Mouse (Mus musculus) limb, embryonic 14.5 days (tissue): Measurements from ENCODE around the gene Zer1. TPM values are rescaled to one million over a fixed set of nuclear protein-coding genes. Genes with fewer than 3 reads are reported as not detected.

ENCODE experiments used
- ATAC-seq: fragments of 200-750 bp; cut with Nextera tagmentation; 2 replicates; pipeline ENCODE4 v1.8.0; 2017; ENCODE audit warnings: low read depth, moderate number of reproducible peaks, moderate TSS enrichment; ENCODE audit not compliant: low FRiP score
- DNase-seq: peaks from one replicate; pipeline ENCODE4 v3.0.0-alpha.2; 2015; ENCODE audit warnings: low spot score
- H3K27ac ChIP-seq: fragments of 300-500 bp; sonication (generic); replicated peaks from 2 replicates; pipeline ENCODE4 v1.5.1; 2014; ENCODE audit warnings: low read depth, mild to moderate bottlenecking, low read length, moderate library complexity, mixed read lengths
- H3K27me3 ChIP-seq: fragments of 300-500 bp; sonication (generic); 2 replicates; pipeline ENCODE4 v1.6.1; 2014; ENCODE audit warnings: low read length, mixed read lengths; ENCODE audit not compliant: control insufficient read depth, insufficient read depth
- H3K36me3 ChIP-seq: fragments of 300-500 bp; sonication (generic); 2 replicates; pipeline ENCODE4 v1.6.1; 2014; ENCODE audit warnings: mild to moderate bottlenecking, low read length, moderate library complexity, mixed read lengths; ENCODE audit not compliant: control insufficient read depth, insufficient read depth
- H3K4me1 ChIP-seq: fragments of 300-500 bp; sonication (generic); 2 replicates; pipeline ENCODE4 v1.6.1; 2014; ENCODE audit warnings: antibody characterized with exemption, low read length, mixed read lengths; ENCODE audit not compliant: control insufficient read depth, insufficient read depth
- H3K4me2 ChIP-seq: fragments of 300-500 bp; sonication (generic); replicated peaks from 2 replicates; pipeline ENCODE4 v1.6.1; 2014; ENCODE audit warnings: low read depth, mild to moderate bottlenecking, low read length, moderate library complexity; ENCODE audit not compliant: severe bottlenecking
- H3K4me3 ChIP-seq: fragments of 300-500 bp; sonication (generic); replicated peaks from 2 replicates; pipeline ENCODE4 v1.5.1; 2014; ENCODE audit warnings: low read length
- H3K9ac ChIP-seq: fragments of 300-500 bp; sonication (generic); 2 replicates; pipeline ENCODE4 v1.6.1; 2014; ENCODE audit warnings: mild to moderate bottlenecking, low read depth, low read length, moderate library complexity; ENCODE audit not compliant: severe bottlenecking
- H3K9me3 ChIP-seq: fragments of 300-500 bp; sonication (generic); 2 replicates; pipeline ENCODE4 v1.6.1; 2016; ENCODE audit warnings: low read length; ENCODE audit not compliant: control insufficient read depth
- POLR2A ChIP-seq: fragments of 200-500 bp; IDR thresholded peaks from 2 replicates; pipeline ENCODE4 v1.8.0; 2012; ENCODE audit warnings: inconsistent platforms, mild to moderate bottlenecking, moderate library complexity, borderline replicate concordance; ENCODE audit not compliant: insufficient read depth, insufficient read length; ENCODE audit errors: extremely low read depth
- WGBS: fragments of 180-500 bp; shearing (Covaris S2); extraction: QIAGEN DNeasy Blood & Tissue Kit; methylation state at CpG from one replicate; pipeline ENCODE4 v1.1.7; 2014; 5-methylcytosine and 5-hydroxymethylcytosine counted together
- polyA plus RNA-seq, 2 experiments: library from polyadenylated mRNA; depleted of rRNA in 1 of 2; stranded (reverse) in 1 of 2; unstranded in 1 of 2; fragments of >200 nt; fragmentation: Nextera tagmentation in 1 of 2; extraction: Ambion mirVana in 1 of 2; gene quantifications; 2 replicates each; pipeline versions ENCODE4 v1.2.1 to v1.2.3; 2012 to 2014

Gene Zer1
- polyA plus RNA-seq, 2 experiments, result 9.7 to 60.3 TPM

DNA sequence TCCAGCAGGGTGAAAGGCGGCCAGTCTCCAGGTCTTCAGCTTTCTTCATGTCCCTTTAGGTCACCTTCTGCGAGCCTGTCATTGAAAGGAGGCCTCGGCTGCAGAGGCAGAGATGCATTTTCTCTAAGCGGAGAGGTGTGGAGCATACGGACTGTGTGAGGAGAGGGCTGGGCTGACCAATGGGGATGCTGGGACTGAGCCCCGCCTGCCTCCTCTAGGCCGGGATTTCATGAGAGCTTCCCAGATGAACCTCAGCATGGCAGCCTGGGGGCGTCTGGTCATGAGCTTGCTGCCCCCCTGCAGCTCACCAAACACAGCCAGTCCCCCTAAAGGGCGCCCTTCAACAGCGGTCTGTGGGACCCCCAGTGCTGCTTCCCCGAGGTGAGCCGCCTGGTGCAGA, 39.8 kb downstream of the Zer1 start:
- Histone ChIP-seq H3K9me3 (no peaks in the 10 kb centered on the region), H3K27me3 (no peaks in the 10 kb centered on the region), H3K27ac (no peak overlapping the region), H3K4me1 (no peaks in the 10 kb centered on the region), H3K4me2 (peak overlapping the region; percentile 40), H3K4me3 (peak overlapping the region; percentile 10; the same call in 1 of the 2 replicates), H3K9ac (peak overlapping the region; percentile 28; the same call in 1 of the 2 replicates), H3K36me3 (peaks cover 5% of the 10 kb centered on the region; the same call in 1 of the 2 replicates)
- DNase-seq, result no peak
- 8% methylated on average over 12 of the region's 12 CpGs for WGBS
- ATAC-seq, result no peak
- no peak for TF ChIP-seq POLR2A

DNA sequence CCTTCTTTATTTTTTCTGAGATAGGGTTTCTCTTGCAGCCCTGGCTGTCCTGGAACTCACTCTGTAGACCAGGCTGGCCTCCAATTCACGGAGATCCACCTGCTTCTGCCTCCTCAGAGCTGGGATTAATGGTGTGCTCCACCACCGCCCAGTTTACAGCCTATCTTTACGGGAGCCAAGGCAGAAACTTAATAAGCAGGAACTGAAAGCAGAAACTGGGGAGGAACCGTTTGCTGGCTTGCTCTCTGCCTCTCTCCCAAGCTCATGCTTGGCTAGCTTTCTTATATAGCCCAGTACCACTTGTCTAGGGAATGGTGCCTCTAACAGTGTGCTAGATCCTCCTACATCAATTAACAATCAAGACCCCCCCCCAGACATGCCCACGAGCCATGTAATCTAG, 40.3 kb downstream of the Zer1 start:
- no peak for TF ChIP-seq POLR2A
- Histone ChIP-seq H3K27me3 (no peaks in the 10 kb centered on the region), H3K4me3 (peak overlapping the region; percentile 10; the same call in 1 of the 2 replicates), H3K4me2 (peak overlapping the region; percentile 40), H3K4me1 (no peaks in the 10 kb centered on the region), H3K27ac (no peak overlapping the region), H3K36me3 (peaks cover 5% of the 10 kb centered on the region; the same call in 1 of the 2 replicates), H3K9me3 (no peaks in the 10 kb centered on the region), H3K9ac (0 out of 2 replicates have a peak overlapping the region, but pooled peaks have one; percentile 28)
- 42% methylated on average over 5 of the region's 5 CpGs for WGBS
- ATAC-seq (no peak), DNase-seq (no peak)

DNA sequence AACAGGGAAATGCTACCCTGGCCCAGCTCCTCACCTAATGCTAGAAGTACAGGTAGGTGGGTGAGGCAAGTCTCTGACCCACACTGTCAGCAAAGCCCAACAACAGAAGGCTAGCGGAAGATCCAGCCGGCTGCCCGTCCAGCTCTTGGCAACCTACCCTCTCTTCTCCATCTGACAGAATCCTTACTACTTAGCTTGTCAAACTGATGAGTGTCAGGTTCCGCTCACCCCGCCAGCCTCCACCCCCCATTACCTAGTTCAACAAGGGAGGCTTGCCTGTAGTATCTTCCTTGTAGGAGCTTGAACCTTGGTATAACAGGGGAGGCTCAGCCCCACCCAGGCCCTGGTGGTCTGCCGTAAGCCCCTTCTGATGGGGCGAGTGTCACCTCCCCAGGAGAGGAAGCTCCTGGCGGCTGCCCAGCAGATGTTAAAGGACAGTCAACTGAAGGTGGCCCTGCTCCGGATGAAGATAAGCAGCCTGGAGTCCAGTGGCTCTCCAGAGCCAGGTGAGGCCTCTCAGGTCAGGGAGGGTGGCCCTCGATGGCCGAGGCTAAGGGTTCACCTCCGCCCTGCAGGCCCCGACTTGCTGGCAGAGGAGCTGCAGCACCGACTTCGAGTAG, 44.1 kb downstream of the Zer1 start:
- Histone ChIP-seq H3K4me2 (no peak overlapping the region), H3K9ac (no peak overlapping the region), H3K4me3 (no peak overlapping the region), H3K36me3 (no peaks in the 10 kb centered on the region), H3K4me1 (peaks cover 9% of the 10 kb centered on the region; the same call in 1 of the 2 replicates), H3K27me3 (no peaks in the 10 kb centered on the region), H3K27ac (no peak overlapping the region), H3K9me3 (no peaks in the 10 kb centered on the region)
- no peak for DNase-seq
- no peak for TF ChIP-seq POLR2A
- no peak for ATAC-seq
- 84% methylated on average over 15 of the region's 15 CpGs for WGBS

DNA sequence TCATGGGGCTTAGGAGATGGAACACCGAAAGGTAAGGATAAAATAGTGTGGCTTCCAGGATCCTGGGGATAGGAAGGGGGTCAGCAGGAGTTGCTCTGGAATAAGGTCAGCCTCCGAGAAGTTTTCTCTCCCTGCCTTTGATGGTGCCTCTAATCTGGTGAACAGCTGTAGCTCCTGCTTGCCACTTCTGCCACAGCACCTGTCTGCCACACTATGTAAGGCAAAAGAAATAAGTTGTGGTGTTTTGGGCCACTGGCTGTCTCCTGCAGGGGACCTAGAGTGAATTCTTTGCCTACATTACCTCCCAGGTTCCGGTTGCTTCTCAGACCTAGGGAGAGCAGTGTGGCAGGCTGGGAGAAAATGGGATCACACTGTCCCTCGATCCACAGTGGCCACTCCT, 45.6 kb downstream of the Zer1 start:
- DNase-seq, result no peak
- 62% methylated on average over 4 of the region's 4 CpGs for WGBS
- no peak for TF ChIP-seq POLR2A
- H3K27ac ChIP-seq, result peak overlapping the region; percentile 79
- H3K4me1 ChIP-seq, result peaks cover 9% of the 10 kb centered on the region; the same call in 1 of the 2 replicates
- 0 out of 2 replicates have a peak, but pooled peaks cover 5% of the 10 kb centered on the region for H3K36me3 ChIP-seq
- 0 out of 2 replicates have a peak overlapping the region, but pooled peaks have one; percentile 59 for H3K4me3 ChIP-seq
- peak overlapping the region; percentile 97; the same call in 1 of the 2 replicates for H3K4me2 ChIP-seq
- ATAC-seq, result no peak
- no peaks in the 10 kb centered on the region for H3K27me3 ChIP-seq
- 0 out of 2 replicates have a peak overlapping the region, but pooled peaks have one; percentile 56 for H3K9ac ChIP-seq
- no peaks in the 10 kb centered on the region for H3K9me3 ChIP-seq

DNA sequence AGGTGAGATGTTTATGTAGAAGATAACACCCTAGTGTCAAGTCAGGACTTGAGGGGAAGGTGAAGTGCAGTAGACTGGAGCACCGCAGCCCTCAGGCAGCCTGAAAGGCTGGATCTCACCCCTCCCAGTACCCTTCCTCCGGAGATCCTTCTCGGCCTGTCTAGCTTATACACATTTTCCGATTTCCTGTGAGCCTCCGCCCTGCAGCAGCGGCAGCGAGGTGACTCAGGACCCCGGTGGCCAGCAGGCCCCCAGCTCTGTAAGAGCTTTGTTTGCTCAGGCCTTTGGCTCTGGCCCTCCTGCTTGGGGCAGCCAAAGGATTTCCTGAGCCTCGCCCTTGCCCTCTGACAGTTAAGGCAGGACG, 46.1 kb downstream of the Zer1 start:
- 0 out of 2 replicates have a peak, but pooled peaks cover 10% of the 10 kb centered on the region for H3K36me3 ChIP-seq
- peak overlapping the region; percentile 79 for H3K27ac ChIP-seq
- DNase-seq (peak; percentile 27), ATAC-seq (no peak)
- H3K27me3 ChIP-seq, result no peaks in the 10 kb centered on the region
- TF ChIP-seq POLR2A, result no peak
- H3K4me3 ChIP-seq, result peak overlapping the region; percentile 59
- H3K9ac ChIP-seq, result peak overlapping the region; percentile 56; the same call in 1 of the 2 replicates
- H3K4me1 ChIP-seq, result peaks cover 9% of the 10 kb centered on the region; the same call in 1 of the 2 replicates
- no peaks in the 10 kb centered on the region for H3K9me3 ChIP-seq
- WGBS, result 14% methylated on average over 10 of the region's 10 CpGs
- H3K4me2 ChIP-seq, result peak overlapping the region; percentile 97
